Mouse (Mus musculus): Measurements from ENCODE around the gene Scube1. TPM values are rescaled to one million over a fixed set of nuclear protein-coding genes. Genes with fewer than 3 reads are reported as not detected.

The Scube1 gene
- total and polyA plus RNA-seq, 3 experiments, result not detected

GRCm38 (mm10) chr15:83574731-83575351, 150.0 kb downstream of the Scube1 start:
- Histone ChIP-seq H3K9ac (ENCODE audit: control insufficient read depth, low read depth, low read length, poor library complexity, severe bottlenecking) (no peak overlapping the region), H3K79me2 (ENCODE audit: control insufficient read depth, insufficient read depth, low read length, poor library complexity) (no peaks in the 10 kb centered on the region), H3K27me3 (ENCODE audit: control insufficient read depth in 1 of 2, insufficient read depth in 2 of 2, low read length in 2 of 2) (no peaks in the 10 kb centered on the region), H3K36me3 (ENCODE audit: control insufficient read depth in 1 of 2, insufficient read depth in 2 of 2, low read length in 2 of 2) (peaks cover 0 to 2% of the 10 kb centered on the region in 2 experiments; a peak in 1 of 4 replicates), H3K9me3 (replicated peaks; ENCODE audit: insufficient read depth, low read length) (no peaks in the 10 kb centered on the region), H3K27ac (ENCODE audit: control insufficient read depth, low read depth, low read length) (no peak overlapping the region), H3K4me1 (ENCODE audit: control insufficient read depth in 1 of 2, insufficient read depth in 2 of 2, low read length in 2 of 2) (0 out of 4 replicates have a peak, but pooled peaks cover 0 to 2% of the 10 kb centered on the region in 2 experiments), H3K4me3 (ENCODE audit: control insufficient read depth in 1 of 2, insufficient read depth in 1 of 2, low read depth in 2 of 2, low read length in 2 of 2) (no peak overlapping the region)
- no peak for DNase-seq (ENCODE audit: low read depth, low spot score)
- TF ChIP-seq MAX (IDR thresholded peaks at IDR 0.05; ENCODE audit: low read length) (no peak), CTCF (IDR thresholded peaks at IDR 0.05 in 2 of 3, conservative IDR thresholded peaks at IDR 0.05 in 1 of 3; ENCODE audit: control insufficient read depth in 1 of 3, insufficient read depth in 1 of 3, low read depth in 2 of 3, low read length in 3 of 3, poor library complexity in 1 of 3, severe bottlenecking in 1 of 3) (no peak), ZNF384 (IDR thresholded peaks at IDR 0.05; ENCODE audit: low read depth, low read length) (no peak), KAT2A (conservative IDR thresholded peaks at IDR 0.05; ENCODE audit: low read depth, low read length) (no peak), RCOR1 (IDR thresholded peaks at IDR 0.05; ENCODE audit: low read depth, low read length) (no peak), MEF2A (IDR thresholded peaks at IDR 0.05; ENCODE audit: extremely low read depth, insufficient replicate concordance, low read depth, low read length, poor library complexity, severe bottlenecking) (no peak), POLR2A (IDR thresholded peaks at IDR 0.05; ENCODE audit: control insufficient read depth in 1 of 2, insufficient read depth in 1 of 2, low read depth in 1 of 2, low read length in 2 of 2, poor library complexity in 1 of 2) (no peak), ZKSCAN1 (IDR thresholded peaks at IDR 0.05; ENCODE audit: low read depth, low read length) (no peak), MXI1 (IDR thresholded peaks at IDR 0.05; ENCODE audit: low read depth, low read length) (no peak), BHLHE40 (IDR thresholded peaks at IDR 0.05; ENCODE audit: borderline replicate concordance, low read depth, low read length) (no peak), GABPA (IDR thresholded peaks at IDR 0.05; ENCODE audit: low read depth, low read length) (no peak)

- Histone ChIP-seq H3K4me3 (ENCODE audit: control insufficient read depth in 1 of 2, insufficient read depth in 1 of 2, low read depth in 2 of 2, low read length in 2 of 2) (no peak overlapping the region), H3K27ac (ENCODE audit: control insufficient read depth, low read depth, low read length) (no peak overlapping the region), H3K36me3 (ENCODE audit: control insufficient read depth in 1 of 2, insufficient read depth in 2 of 2, low read length in 2 of 2) (no peaks in the 10 kb centered on the region; a peak in 2 of 4 replicates), H3K27me3 (ENCODE audit: control insufficient read depth in 1 of 2, insufficient read depth in 2 of 2, low read length in 2 of 2) (no peaks in the 10 kb centered on the region), H3K4me1 (ENCODE audit: control insufficient read depth in 1 of 2, insufficient read depth in 2 of 2, low read length in 2 of 2) (peaks cover 0 to 7% of the 10 kb centered on the region in 2 experiments; a peak in 2 of 4 replicates), H3K9me3 (replicated peaks; ENCODE audit: insufficient read depth, low read length) (no peaks in the 10 kb centered on the region), H3K9ac (ENCODE audit: control insufficient read depth, low read depth, low read length, poor library complexity, severe bottlenecking) (no peak overlapping the region), H3K79me2 (ENCODE audit: control insufficient read depth, insufficient read depth, low read length, poor library complexity) (no peaks in the 10 kb centered on the region)
- 0 out of 2 replicates have a peak, but pooled peaks have one; percentile 24 for TF ChIP-seq POLR2AphosphoS2 (IDR thresholded peaks at IDR 0.05; ENCODE audit: low read length)
- TF ChIP-seq ELF1 (IDR thresholded peaks at IDR 0.05; ENCODE audit: low read depth, low read length), result no peak
- DNase-seq (ENCODE audit: low read depth, low spot score), result no peak
These were observed 151.2 kb downstream of the Scube1 start for GRCm38 (mm10) chr15:83573606-83574005.

- Histone ChIP-seq H3K27ac (ENCODE audit: control insufficient read depth, low read depth, low read length) (no peak overlapping the region), H3K9me3 (replicated peaks; ENCODE audit: insufficient read depth, low read length) (no peaks in the 10 kb centered on the region), H3K9ac (ENCODE audit: control insufficient read depth, low read depth, low read length, poor library complexity, severe bottlenecking) (no peak overlapping the region), H3K4me1 (ENCODE audit: control insufficient read depth in 1 of 2, insufficient read depth in 2 of 2, low read length in 2 of 2) (peaks cover 0 to 7% of the 10 kb centered on the region in 2 experiments; a peak in 2 of 4 replicates), H3K79me2 (ENCODE audit: control insufficient read depth, insufficient read depth, low read length, poor library complexity) (no peaks in the 10 kb centered on the region), H3K4me3 (ENCODE audit: control insufficient read depth in 1 of 2, insufficient read depth in 1 of 2, low read depth in 2 of 2, low read length in 2 of 2) (no peak overlapping the region), H3K27me3 (ENCODE audit: control insufficient read depth in 1 of 2, insufficient read depth in 2 of 2, low read length in 2 of 2) (no peaks in the 10 kb centered on the region), H3K36me3 (ENCODE audit: control insufficient read depth in 1 of 2, insufficient read depth in 2 of 2, low read length in 2 of 2) (no peaks in the 10 kb centered on the region; a peak in 2 of 4 replicates)
- TF ChIP-seq POLR2AphosphoS2 (IDR thresholded peaks at IDR 0.05; ENCODE audit: low read length) (peak; percentile 23; the same call in 1 of the 2 replicates), JUND (IDR thresholded peaks at IDR 0.05; ENCODE audit: low read depth, low read length) (no peak)
- no peak for DNase-seq (ENCODE audit: low read depth, low spot score)
These were observed 152.7 kb downstream of the Scube1 start for GRCm38 (mm10) chr15:83572132-83572531.
